Mouse (Mus musculus) adrenal gland, adult 2 months (tissue): ENCODE results near the gene Ceacam2. TPM values are rescaled to one million over a fixed set of nuclear protein-coding genes. Genes with fewer than 3 reads are reported as not detected.
"Not testable (repeated sequence)": the region's sequence is repeated elsewhere in the genome, so short reads cannot be mapped to it uniquely, and the experiment has no call there.

ENCODE experiments used
- DNase-seq: peaks from one replicate; pipeline ENCODE4 v3.0.0; 2021
- polyA plus RNA-seq: library from polyadenylated mRNA; depleted of rRNA; stranded (reverse); fragments of >200 nt; gene quantifications from 2 replicates; pipeline ENCODE4 v1.2.3, GENCODE M21; 2012; rRNA removed
- total RNA-seq, 2 experiments: library from RNA; stranded (reverse); gene quantifications; 2 replicates each; pipeline ENCODE4 v1.2.3; 2021

Gene Ceacam2
- total and polyA plus RNA-seq, 3 experiments, result 1.1 to 5.0 TPM; not detected in 1

GRCm38 (mm10) chr7:25483133-25483735, 56.4 kb downstream of the Ceacam2 start:
- no peak for DNase-seq

GRCm38 (mm10) chr7:25480791-25481190, 58.9 kb downstream of the Ceacam2 start:
- DNase-seq, result not testable (repeated sequence)

DNA sequence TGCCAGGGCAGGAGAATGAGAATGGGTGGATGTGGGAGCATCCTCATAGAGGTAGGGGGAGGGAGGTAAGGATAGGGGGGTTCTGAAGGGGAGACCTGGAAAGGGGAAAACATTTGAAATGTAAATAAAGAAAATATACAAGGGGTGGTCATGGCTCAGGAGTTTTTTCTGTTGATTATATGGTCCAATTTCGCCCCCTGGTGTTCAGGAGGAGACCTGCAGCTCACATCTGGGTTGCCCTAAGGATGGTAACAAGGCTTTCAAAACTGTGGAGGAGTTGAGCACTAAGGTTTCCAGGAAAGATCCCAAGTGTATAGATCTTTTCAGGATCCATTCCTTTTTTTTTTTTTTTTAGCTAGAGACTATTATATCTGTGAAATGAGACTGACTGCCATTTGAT, 60.2 kb downstream of the Ceacam2 start:
- peak; percentile 55 for DNase-seq

- DNase-seq, result not testable (repeated sequence)
These were observed 61.9 kb downstream of the Ceacam2 start for GRCm38 (mm10) chr7:25477752-25478093.

GRCm38 (mm10) chr7:25477091-25477751, 62.4 kb downstream of the Ceacam2 start, which contains the start of gene Ceacam1:
Ceacam1 (minus strand) TSS chr7:25477603.
- peak; percentile 82 for DNase-seq

- DNase-seq, result peak; percentile 72
These were observed 67.8 kb downstream of the Ceacam2 start for GRCm38 (mm10) chr7:25471821-25472220.

Other genes starting within 250 kb of the Ceacam2 start
- gene Pafah1b3, start 241.9 kb downstream of the Ceacam2 start, total RNA-seq, result 10 to 100 TPM; 33.4 to 33.8 TPM
- 29.4 and 35.9 TPM in 2 replicates for gene Pafah1b3, start 241.9 kb downstream of the Ceacam2 start, polyA plus RNA-seq
- gene Prr19, start 238.4 kb downstream of the Ceacam2 start, total RNA-seq, result not detected
- gene Prr19, start 238.4 kb downstream of the Ceacam2 start, polyA plus RNA-seq, result not detected in 2 replicates
- 1 to 10 TPM; 1.9 to 2.2 TPM for gene Tmem145, start 233.8 kb downstream of the Ceacam2 start, total RNA-seq
- gene Tmem145, start 233.8 kb downstream of the Ceacam2 start, polyA plus RNA-seq, result 8.3 and 9.3 TPM in 2 replicates
- gene Megf8, start 222.7 kb downstream of the Ceacam2 start, total RNA-seq, result 10 to 100 TPM; 37.1 to 41.5 TPM
- gene Megf8, start 222.7 kb downstream of the Ceacam2 start, polyA plus RNA-seq, result 102 and 106 TPM in 2 replicates
- not detected for gene Cnfn, start 170.1 kb downstream of the Ceacam2 start, total RNA-seq
- gene Cnfn, start 170.1 kb downstream of the Ceacam2 start, polyA plus RNA-seq, result 1.8 TPM in 1 of 2 replicates, not detected in the other
- gene Lipe, start 141.1 kb downstream of the Ceacam2 start, total RNA-seq, result 100 to 1,000 TPM; 372 to 462 TPM
- gene Lipe, start 141.1 kb downstream of the Ceacam2 start, polyA plus RNA-seq, result 471 and 632 TPM in 2 replicates
- gene Cxcl17, start 127.0 kb downstream of the Ceacam2 start, total RNA-seq, result not detected
- not detected in 2 replicates for gene Cxcl17, start 127.0 kb downstream of the Ceacam2 start, polyA plus RNA-seq
- 10 to 100 TPM in 1 of 2 experiments, 1 to 10 TPM in 1; 8.4 to 45.0 TPM for gene Ceacam1, start 62.3 kb downstream of the Ceacam2 start, total RNA-seq
- 5.9 and 9.5 TPM in 2 replicates for gene Ceacam1, start 62.3 kb downstream of the Ceacam2 start, polyA plus RNA-seq
- gene Erich4, start 76.0 kb upstream of the Ceacam2 start, total RNA-seq, result not detected
- not detected in 2 replicates for gene Erich4, start 76.0 kb upstream of the Ceacam2 start, polyA plus RNA-seq
- gene Dmac2, start 79.6 kb upstream of the Ceacam2 start, total RNA-seq, result 10 to 100 TPM; 21.4 to 35.3 TPM
- gene Dmac2, start 79.6 kb upstream of the Ceacam2 start, polyA plus RNA-seq, result 54.0 and 54.5 TPM in 2 replicates
- gene B3gnt8, start 86.8 kb upstream of the Ceacam2 start, total RNA-seq, result 1 to 10 TPM; 1.8 to 4.5 TPM
- 11.8 and 13.0 TPM in 2 replicates for gene B3gnt8, start 86.8 kb upstream of the Ceacam2 start, polyA plus RNA-seq
- gene Bckdha, start 119.1 kb upstream of the Ceacam2 start, total RNA-seq, result 100 to 1,000 TPM; 207 to 217 TPM
- gene Bckdha, start 119.1 kb upstream of the Ceacam2 start, polyA plus RNA-seq, result 626 and 697 TPM in 2 replicates
- 10 to 100 TPM; 42.5 to 44.0 TPM for gene Exosc5, start 119.3 kb upstream of the Ceacam2 start, total RNA-seq
- gene Exosc5, start 119.3 kb upstream of the Ceacam2 start, polyA plus RNA-seq, result 121 and 124 TPM in 2 replicates
- under 1 TPM in 1 of 2 experiments, not detected in 1; 0.37 TPM for gene Tmem91, start 135.3 kb upstream of the Ceacam2 start, total RNA-seq
- 0.67 and 1.1 TPM in 2 replicates for gene Tmem91, start 135.3 kb upstream of the Ceacam2 start, polyA plus RNA-seq
- gene B9d2, start 140.9 kb upstream of the Ceacam2 start, total RNA-seq, result 10 to 100 TPM; 12.2 to 26.4 TPM
- gene B9d2, start 140.9 kb upstream of the Ceacam2 start, polyA plus RNA-seq, result 69.9 and 83.0 TPM in 2 replicates
- gene Tgfb1, start 147.1 kb upstream of the Ceacam2 start, total RNA-seq, result 10 to 100 TPM; 30.2 to 36.6 TPM
- 50.8 and 57.6 TPM in 2 replicates for gene Tgfb1, start 147.1 kb upstream of the Ceacam2 start, polyA plus RNA-seq
- 10 to 100 TPM; 47.4 to 50.9 TPM for gene Ccdc97, start 179.2 kb upstream of the Ceacam2 start, total RNA-seq
- gene Ccdc97, start 179.2 kb upstream of the Ceacam2 start, polyA plus RNA-seq, result 90.9 and 95.2 TPM in 2 replicates
- 100 to 1,000 TPM; 104 to 109 TPM for gene Hnrnpul1, start 214.9 kb upstream of the Ceacam2 start, total RNA-seq
- 33.0 and 38.7 TPM in 2 replicates for gene Hnrnpul1, start 214.9 kb upstream of the Ceacam2 start, polyA plus RNA-seq
- 10 to 100 TPM; 42.1 to 73.8 TPM for gene Axl, start 248.8 kb upstream of the Ceacam2 start, total RNA-seq
- gene Axl, start 248.8 kb upstream of the Ceacam2 start, polyA plus RNA-seq, result 40.3 TPM in 2 replicates